Mouse (Mus musculus) brain, embryonic 14.5 days (tissue): ENCODE data around the gene D130043K22Rik. TPM values are rescaled to one million over a fixed set of nuclear protein-coding genes. Genes with fewer than 3 reads are reported as not detected.

ENCODE experiments used
- DNase-seq: peaks from one replicate; pipeline ENCODE4 v3.0.0-alpha.2; 2011; ENCODE audit warnings: low read depth
- CTCF ChIP-seq: fragments of 200-500 bp; IDR thresholded peaks from 2 replicates; pipeline ENCODE4 v1.5.1; 2012; ENCODE audit warnings: inconsistent platforms, mild to moderate bottlenecking, moderate library complexity, borderline replicate concordance; ENCODE audit not compliant: insufficient read depth, insufficient read length; ENCODE audit errors: extremely low read depth
- POLR2A ChIP-seq: fragments of 200-500 bp; IDR thresholded peaks from 2 replicates; pipeline ENCODE4 v1.6.1; 2012; ENCODE audit warnings: mild to moderate bottlenecking, inconsistent platforms, borderline replicate concordance; ENCODE audit not compliant: poor library complexity, insufficient read depth, insufficient read length, severe bottlenecking; ENCODE audit errors: extremely low read depth
- polyA plus RNA-seq: library from polyadenylated mRNA; depleted of rRNA; stranded (reverse); fragments of >200 nt; gene quantifications from 2 replicates; pipeline ENCODE4 v1.2.3, GENCODE M21; 2012; rRNA removed

The D130043K22Rik gene
- polyA plus RNA-seq, 1 experiment, result 3.6 TPM

GRCm38 (mm10) chr13:24942512-24943282 lies 97.8 kb downstream of the D130043K22Rik start, which contains the start of gene Gpld1:
TSS of gene Gpld1 (plus strand) at chr13:24943152.
- DNase-seq, result peak; percentile 65
- no peak for TF ChIP-seq CTCF
- TF ChIP-seq POLR2A, result no peak

GRCm38 (mm10) chr13:24943303-24943702 lies 98.4 kb downstream of the D130043K22Rik start:
- TF ChIP-seq CTCF, result no peak
- no peak for TF ChIP-seq POLR2A
- no peak for DNase-seq

GRCm38 (mm10) chr13:24945567-24945966 lies 100.6 kb downstream of the D130043K22Rik start:
- DNase-seq, result peak; percentile 73
- TF ChIP-seq POLR2A (no peak), CTCF (no peak)

- TF ChIP-seq POLR2A (no peak), CTCF (no peak)
- DNase-seq, result no peak
Observed at GRCm38 (mm10) chr13:24947158-24947557, 102.2 kb downstream of the D130043K22Rik start.

GRCm38 (mm10) chr13:24948870-24949269 lies 103.9 kb downstream of the D130043K22Rik start:
- TF ChIP-seq CTCF (no peak), POLR2A (no peak)

More at GRCm38 (mm10) chr13:24948870-24949269, 103.9 kb downstream of the D130043K22Rik start:
- no peak for DNase-seq

Other genes with a start within 250 kb of the D130043K22Rik start
- gene Armh2, start 103.9 kb upstream of the D130043K22Rik start, polyA plus RNA-seq, result 0.10 TPM in 1 of 2 replicates, not detected in the other
- gene Gmnn, start 83.2 kb upstream of the D130043K22Rik start, polyA plus RNA-seq, result 13.6 and 19.5 TPM in 2 replicates
- 114 and 115 TPM in 2 replicates for gene BC005537, start 43.5 kb upstream of the D130043K22Rik start, polyA plus RNA-seq
- 33.9 and 38.0 TPM in 2 replicates for gene Acot13, start 13.6 kb upstream of the D130043K22Rik start, polyA plus RNA-seq
- gene Tdp2, start 13.5 kb upstream of the D130043K22Rik start, polyA plus RNA-seq, result 46.8 and 63.3 TPM in 2 replicates
- gene Aldh5a1, start 92.5 kb downstream of the D130043K22Rik start, polyA plus RNA-seq, result 12.2 and 17.9 TPM in 2 replicates
- gene Gpld1, start 98.0 kb downstream of the D130043K22Rik start, polyA plus RNA-seq, result 1.8 and 2.6 TPM in 2 replicates
- 35.7 and 41.3 TPM in 2 replicates for gene Mrs2, start 175.2 kb downstream of the D130043K22Rik start, polyA plus RNA-seq
- gene Dcdc2a, start 210.9 kb downstream of the D130043K22Rik start, polyA plus RNA-seq, result 0.82 and 2.9 TPM in 2 replicates